Mouse (Mus musculus) layer of hippocampus, postnatal 25 days (tissue): Measurements from ENCODE around the gene Sdk2. TPM values are rescaled to one million over a fixed set of nuclear protein-coding genes. Genes with fewer than 3 reads are reported as not detected.
A peak's percentile ranks its signal among the peaks of the same experiment; 100 is the strongest.

Source experiments
- DNase-seq, 2 experiments: peaks; one replicate each; pipeline ENCODE4 v3.0.0; 2022; ENCODE audit warnings: mixed read lengths in 2 of 2, low spot score in 1 of 2; ENCODE audit errors: extremely low spot score in 1 of 2
- total RNA-seq, 2 experiments: library from RNA; stranded (reverse); gene quantifications; 2 replicates each; pipeline ENCODE4 v1.2.3; 2021

The Sdk2 gene
- total RNA-seq, 2 experiments from 2014 or later: 22.9 to 27.2 TPM

GRCm38 (mm10) chr11:113776851-113777511, 289.9 kb downstream of the Sdk2 start:
- no peak for DNase-seq

GRCm38 (mm10) chr11:113774773-113775172, 292.1 kb downstream of the Sdk2 start:
- no peak for DNase-seq

- DNase-seq: no peak
These were observed 293.7 kb downstream of the Sdk2 start for GRCm38 (mm10) chr11:113773191-113773590.

GRCm38 (mm10) chr11:113771187-113771586, 295.7 kb downstream of the Sdk2 start:
- no peak for DNase-seq

GRCm38 (mm10) chr11:113768356-113768755, 298.5 kb downstream of the Sdk2 start:
- DNase-seq: no peak

- DNase-seq: no peak
These were observed 299.6 kb downstream of the Sdk2 start for GRCm38 (mm10) chr11:113767285-113767684.

GRCm38 (mm10) chr11:113766284-113766985, 300.4 kb downstream of the Sdk2 start:
- no peak for DNase-seq

GRCm38 (mm10) chr11:113764132-113764849, 302.6 kb downstream of the Sdk2 start:
- no peak for DNase-seq

GRCm38 (mm10) chr11:113763449-113763848, 303.4 kb downstream of the Sdk2 start:
- no peak for DNase-seq

- no peak for DNase-seq
These were observed 304.6 kb downstream of the Sdk2 start for GRCm38 (mm10) chr11:113762136-113762797.

- DNase-seq: no peak
These were observed 305.2 kb downstream of the Sdk2 start for GRCm38 (mm10) chr11:113761646-113762045.

- DNase-seq: no peak
These were observed 306.4 kb downstream of the Sdk2 start for GRCm38 (mm10) chr11:113760476-113760875.

GRCm38 (mm10) chr11:113758851-113759250, 308.0 kb downstream of the Sdk2 start:
- DNase-seq: no peak

- no peak for DNase-seq
These were observed 310.3 kb downstream of the Sdk2 start for GRCm38 (mm10) chr11:113756578-113756977.

GRCm38 (mm10) chr11:113755878-113756277, 311.0 kb downstream of the Sdk2 start:
- no peak for DNase-seq

GRCm38 (mm10) chr11:113754845-113755244, 312.0 kb downstream of the Sdk2 start:
- DNase-seq: no peak

GRCm38 (mm10) chr11:113752685-113753430, 314.0 kb downstream of the Sdk2 start:
- no peak for DNase-seq

GRCm38 (mm10) chr11:113752158-113752661, 314.6 kb downstream of the Sdk2 start:
- DNase-seq: no peak

- peak; percentile 69 for DNase-seq
These were observed 315.3 kb downstream of the Sdk2 start, which contains the start of gene Cdc42ep4 for GRCm38 (mm10) chr11:113751484-113752084. Gene Cdc42ep4 (minus strand): TSS chr11:113751881.
